Mouse (Mus musculus): ENCODE results near the gene Pde6g. TPM values are rescaled to one million over a fixed set of nuclear protein-coding genes. Genes with fewer than 3 reads are reported as not detected.

The Pde6g gene
- 0.15 TPM in 1 of 2 replicates, not detected in the other for polyA plus RNA-seq (2015; fragmentation: Nextera tagmentation; extraction: Ambion mirVana)

- no peak within 1 kb of the TSS for H3K27ac ChIP-seq (replicated peaks)
- no peak within 1 kb of the TSS for H3K4me2 ChIP-seq (replicated peaks; ENCODE audit: low read depth)
- no peaks in the 10 kb centered on the region for H3K27me3 ChIP-seq (ENCODE audit: control insufficient read depth, insufficient read depth, low read length)
- no peak within 1 kb of the TSS for H3K4me3 ChIP-seq (ENCODE audit: low read depth, low read length)
- no peak within 1 kb of the TSS for H3K9ac ChIP-seq (ENCODE audit: low read length)
- no peaks in the 10 kb centered on the region for H3K36me3 ChIP-seq (ENCODE audit: control insufficient read depth, insufficient read depth, low read length)
- H3K4me1 ChIP-seq (replicated peaks; ENCODE audit: control insufficient read depth, insufficient read depth) = no peaks in the 10 kb centered on the region
- H3K9me3 ChIP-seq (ENCODE audit: control insufficient read depth, low read length) = no peaks in the 10 kb centered on the region
- WGBS = 84% methylated on average over 4 of the region's 4 CpGs
- TF ChIP-seq EP300 (optimal IDR thresholded peaks at IDR 0.05) (no peak), CTCF (IDR thresholded peaks at IDR 0.05; ENCODE audit: low read depth) (no peak)
- no peak for ATAC-seq (ENCODE audit: low FRiP score, low TSS enrichment)
- no peak for DNase-seq (ENCODE audit: low spot score)
These were observed at the start of gene Pde6g for GRCm38 (mm10) chr11:120453306-120453705. Gene Pde6g, minus strand, starts transcription at chr11:120453500.

- no peak overlapping the region for H3K9ac ChIP-seq (ENCODE audit: low read length)
- DNase-seq (ENCODE audit: low spot score) = no peak
- no peak overlapping the region for H3K27ac ChIP-seq (replicated peaks)
- 78% methylated on average over 4 of the region's 4 CpGs for WGBS
- TF ChIP-seq CTCF (IDR thresholded peaks at IDR 0.05; ENCODE audit: low read depth) = no peak
- no peak for TF ChIP-seq EP300 (optimal IDR thresholded peaks at IDR 0.05)
- no peaks in the 10 kb centered on the region for H3K9me3 ChIP-seq (ENCODE audit: control insufficient read depth, low read length)
- H3K36me3 ChIP-seq (ENCODE audit: control insufficient read depth, insufficient read depth, low read length) = peaks cover 5% of the 10 kb centered on the region
- H3K27me3 ChIP-seq (ENCODE audit: control insufficient read depth, insufficient read depth, low read length) = no peaks in the 10 kb centered on the region
- no peak for ATAC-seq (ENCODE audit: low FRiP score, low TSS enrichment)
- H3K4me2 ChIP-seq (replicated peaks; ENCODE audit: low read depth) = no peak overlapping the region
- H3K4me3 ChIP-seq (ENCODE audit: low read depth, low read length) = no peak overlapping the region
- no peaks in the 10 kb centered on the region for H3K4me1 ChIP-seq (replicated peaks; ENCODE audit: control insufficient read depth, insufficient read depth)
These were observed 48.4 kb upstream of the Pde6g start for GRCm38 (mm10) chr11:120501701-120502100.

GRCm38 (mm10) chr11:120501018-120501417 lies 47.7 kb upstream of the Pde6g start:
- DNase-seq (ENCODE audit: low spot score) (no peak), ATAC-seq (ENCODE audit: low FRiP score, low TSS enrichment) (no peak)
- H3K9ac ChIP-seq (ENCODE audit: low read length) = no peak overlapping the region
- WGBS = 49% methylated on average over 6 of the region's 6 CpGs
- H3K4me1 ChIP-seq (replicated peaks; ENCODE audit: control insufficient read depth, insufficient read depth) = no peaks in the 10 kb centered on the region
- no peak overlapping the region for H3K4me2 ChIP-seq (replicated peaks; ENCODE audit: low read depth)
- H3K27ac ChIP-seq (replicated peaks) = peak overlapping the region; percentile 79
- peaks cover 10% of the 10 kb centered on the region for H3K36me3 ChIP-seq (ENCODE audit: control insufficient read depth, insufficient read depth, low read length)
- H3K27me3 ChIP-seq (ENCODE audit: control insufficient read depth, insufficient read depth, low read length) = no peaks in the 10 kb centered on the region
- H3K9me3 ChIP-seq (ENCODE audit: control insufficient read depth, low read length) = no peaks in the 10 kb centered on the region
- H3K4me3 ChIP-seq (ENCODE audit: low read depth, low read length) = no peak overlapping the region
- no peak for TF ChIP-seq EP300 (optimal IDR thresholded peaks at IDR 0.05)
- TF ChIP-seq CTCF (IDR thresholded peaks at IDR 0.05; ENCODE audit: low read depth) = no peak

GRCm38 (mm10) chr11:120500357-120500756 lies 47.1 kb upstream of the Pde6g start:
- no peaks in the 10 kb centered on the region for H3K9me3 ChIP-seq (ENCODE audit: control insufficient read depth, low read length)
- peak overlapping the region; percentile 79 for H3K27ac ChIP-seq (replicated peaks)
- DNase-seq (ENCODE audit: low spot score) (peak; percentile 93), ATAC-seq (ENCODE audit: low FRiP score, low TSS enrichment) (peak; percentile 85)
- H3K27me3 ChIP-seq (ENCODE audit: control insufficient read depth, insufficient read depth, low read length) = no peaks in the 10 kb centered on the region
- TF ChIP-seq CTCF (IDR thresholded peaks at IDR 0.05; ENCODE audit: low read depth) (peak; percentile 1; the same call in 1 of the 2 replicates), EP300 (optimal IDR thresholded peaks at IDR 0.05) (peak; percentile 18)
- peak overlapping the region; percentile 31; the same call in 1 of the 2 replicates for H3K9ac ChIP-seq (ENCODE audit: low read length)
- no peaks in the 10 kb centered on the region for H3K4me1 ChIP-seq (replicated peaks; ENCODE audit: control insufficient read depth, insufficient read depth)
- WGBS = 14% methylated on average over 3 of the region's 3 CpGs
- peaks cover 16% of the 10 kb centered on the region for H3K36me3 ChIP-seq (ENCODE audit: control insufficient read depth, insufficient read depth, low read length)
- no peak overlapping the region for H3K4me3 ChIP-seq (ENCODE audit: low read depth, low read length)
- H3K4me2 ChIP-seq (replicated peaks; ENCODE audit: low read depth) = no peak overlapping the region

- H3K9ac ChIP-seq (ENCODE audit: low read length) = no peak overlapping the region
- 65% methylated on average over 6 of the region's 6 CpGs for WGBS
These were observed 46.6 kb upstream of the Pde6g start for GRCm38 (mm10) chr11:120499894-120500293.

GRCm38 (mm10) chr11:120498891-120499290 lies 45.6 kb upstream of the Pde6g start:
- Histone ChIP-seq H3K36me3 (ENCODE audit: control insufficient read depth, insufficient read depth, low read length) (peaks cover 16% of the 10 kb centered on the region), H3K4me3 (ENCODE audit: low read depth, low read length) (no peak overlapping the region), H3K27me3 (ENCODE audit: control insufficient read depth, insufficient read depth, low read length) (no peaks in the 10 kb centered on the region), H3K9me3 (ENCODE audit: control insufficient read depth, low read length) (no peaks in the 10 kb centered on the region), H3K27ac (replicated peaks) (0 out of 2 replicates have a peak overlapping the region, but pooled peaks have one; percentile 79), H3K9ac (ENCODE audit: low read length) (no peak overlapping the region), H3K4me1 (replicated peaks; ENCODE audit: control insufficient read depth, insufficient read depth) (no peaks in the 10 kb centered on the region), H3K4me2 (replicated peaks; ENCODE audit: low read depth) (no peak overlapping the region)
- 82% methylated on average over 5 of the region's 5 CpGs for WGBS
- ATAC-seq (ENCODE audit: low FRiP score, low TSS enrichment) (no peak), DNase-seq (ENCODE audit: low spot score) (no peak)
- no peak for TF ChIP-seq EP300 (optimal IDR thresholded peaks at IDR 0.05)
- no peak for TF ChIP-seq CTCF (IDR thresholded peaks at IDR 0.05; ENCODE audit: low read depth)

More at GRCm38 (mm10) chr11:120499894-120500293, 46.6 kb upstream of the Pde6g start:
- TF ChIP-seq CTCF (IDR thresholded peaks at IDR 0.05; ENCODE audit: low read depth) (no peak), EP300 (optimal IDR thresholded peaks at IDR 0.05) (no peak)
- Histone ChIP-seq H3K27ac (replicated peaks) (peak overlapping the region; percentile 79), H3K36me3 (ENCODE audit: control insufficient read depth, insufficient read depth, low read length) (peaks cover 16% of the 10 kb centered on the region), H3K27me3 (ENCODE audit: control insufficient read depth, insufficient read depth, low read length) (no peaks in the 10 kb centered on the region), H3K4me1 (replicated peaks; ENCODE audit: control insufficient read depth, insufficient read depth) (no peaks in the 10 kb centered on the region), H3K4me3 (ENCODE audit: low read depth, low read length) (no peak overlapping the region), H3K4me2 (replicated peaks; ENCODE audit: low read depth) (no peak overlapping the region), H3K9me3 (ENCODE audit: control insufficient read depth, low read length) (no peaks in the 10 kb centered on the region)
- ATAC-seq (ENCODE audit: low FRiP score, low TSS enrichment) (peak; percentile 11; the same call in 1 of the 2 replicates), DNase-seq (ENCODE audit: low spot score) (no peak)
